Mouse (Mus musculus): ENCODE results near the gene Gm3543.
"Not testable (repeated sequence)": the region's sequence is repeated elsewhere in the genome, so short reads cannot be mapped to it uniquely, and the experiment has no call there.

The Gm3543 gene

DNA sequence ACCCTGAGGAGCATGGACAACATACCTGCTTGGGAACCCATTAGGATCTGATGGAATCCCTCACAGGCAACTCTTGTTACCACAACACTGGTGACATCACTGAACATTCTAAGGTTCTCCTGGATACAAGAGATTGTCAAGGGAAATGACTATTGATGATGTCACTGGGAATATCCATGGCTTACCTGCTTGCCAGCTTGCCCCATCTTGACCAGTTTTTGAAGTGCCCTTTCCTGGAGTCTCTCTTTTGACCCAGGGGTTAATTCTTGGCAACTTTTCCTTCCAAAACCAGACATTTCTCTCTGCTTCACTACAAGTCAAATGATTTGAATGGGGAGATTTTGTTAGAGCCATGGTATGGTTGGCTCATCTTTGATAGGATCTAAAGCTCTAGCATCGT is at the start of gene Gm3543:
Gm3543 (minus strand) TSS at position 101 of the 400 bp plus-strand sequence.
- not testable (repeated sequence) for DNase-seq (ENCODE audit: low read depth, low spot score)

DNA sequence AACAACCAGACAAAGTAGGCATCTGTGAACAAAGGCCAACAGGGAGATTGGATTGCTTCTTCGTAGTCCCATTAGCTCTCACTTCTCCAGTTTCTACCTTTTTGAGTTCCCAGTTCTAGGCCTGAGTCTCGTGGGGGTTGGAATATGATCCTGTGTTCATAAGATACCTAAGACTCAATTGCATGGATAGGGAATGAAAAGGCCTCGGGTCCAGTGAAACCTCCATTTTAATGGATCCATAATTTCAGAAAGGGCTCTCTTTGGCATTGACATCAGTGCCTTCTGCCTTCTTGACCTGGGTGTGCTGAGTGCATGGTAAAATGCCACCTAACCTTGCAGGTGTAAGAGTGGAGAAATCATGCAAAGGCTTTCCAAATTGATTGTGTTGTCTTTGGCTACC is 14.5 kb downstream of the Gm3543 start:
- not testable (repeated sequence) for DNase-seq (ENCODE audit: low read depth, low spot score)

DNA sequence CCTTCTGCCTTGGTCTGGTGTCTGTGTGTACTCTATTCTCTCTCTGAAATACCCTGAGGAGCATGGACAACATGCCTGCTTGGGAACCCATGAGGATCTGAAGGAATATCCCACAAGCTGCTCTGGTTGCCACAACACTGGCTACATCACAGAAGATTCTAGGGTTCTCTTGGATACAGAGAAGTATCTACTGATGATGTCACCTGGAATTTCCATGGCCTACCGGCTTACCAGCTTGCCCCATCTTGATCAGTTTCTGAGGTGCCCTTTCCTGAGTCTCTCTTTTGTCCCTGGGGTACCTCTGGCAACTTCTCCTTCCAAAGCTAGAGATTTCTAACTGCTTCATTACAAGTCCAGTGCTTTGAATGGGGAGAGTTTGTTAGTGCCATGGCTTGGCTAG is 15.3 kb downstream of the Gm3543 start, which contains the start of gene Gm6401:
Gm6401 (minus strand) TSS at position 101 of the 400 bp plus-strand sequence.
- DNase-seq (ENCODE audit: low read depth, low spot score) = not testable (repeated sequence)

DNA sequence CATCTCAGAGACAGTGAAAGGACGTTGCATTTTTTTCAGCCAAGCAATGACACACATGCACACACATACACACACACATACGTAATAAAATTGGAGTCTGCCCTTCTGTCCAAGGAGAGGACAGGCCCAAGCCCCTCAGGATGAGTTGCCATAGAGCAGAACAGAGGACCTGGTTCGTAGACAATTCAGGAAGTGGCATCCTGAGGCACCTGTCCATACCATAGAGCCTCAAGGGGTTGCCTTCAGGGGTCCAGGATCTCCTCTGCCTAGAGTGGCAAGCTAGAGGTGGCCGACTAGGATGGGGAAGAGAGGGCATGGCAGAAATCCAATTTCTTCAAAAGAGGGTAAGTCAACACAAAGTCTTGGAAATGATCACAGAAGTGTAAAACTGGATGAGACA is 19.0 kb downstream of the Gm3543 start:
- not testable (repeated sequence) for DNase-seq (ENCODE audit: low read depth, low spot score)

DNA sequence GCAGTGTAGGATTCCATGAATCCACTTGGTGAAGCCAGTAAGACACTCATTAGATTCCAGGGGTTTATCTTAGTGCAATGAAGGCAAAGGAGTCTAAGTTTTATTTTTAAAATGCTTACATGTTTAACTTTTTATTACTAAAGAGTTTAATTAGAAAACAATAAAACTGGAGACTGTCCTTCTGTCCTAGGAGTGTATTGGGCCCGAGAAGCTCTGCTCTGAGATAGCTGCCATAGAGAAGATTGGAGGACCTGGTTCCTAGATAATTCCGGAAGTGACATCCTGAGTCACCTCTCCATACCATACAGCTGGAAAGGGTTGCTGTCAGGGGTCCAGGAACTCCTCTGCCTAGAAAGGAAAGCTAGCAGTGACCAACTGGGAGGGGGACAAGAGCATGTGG is 39.4 kb downstream of the Gm3543 start, which contains the start of gene 1700024B05Rik:
1700024B05Rik (plus strand) TSS at position 301 of the 400 bp plus-strand sequence.
- DNase-seq (ENCODE audit: low read depth, low spot score) = not testable (repeated sequence)

Data from A20 (cell line).